Mouse (Mus musculus) hindbrain, embryonic 16.5 days (tissue): Measurements from ENCODE around the gene Tmed5. TPM values are rescaled to one million over a fixed set of nuclear protein-coding genes. Genes with fewer than 3 reads are reported as not detected.

Experiments used
- ATAC-seq: fragments of 200-750 bp; cut with Nextera tagmentation; 2 replicates; pipeline ENCODE4 v1.8.0; 2017; ENCODE audit warnings: moderate TSS enrichment, moderate library complexity
- H3K27ac ChIP-seq: fragments of 300-500 bp; sonication (generic); 2 replicates; pipeline ENCODE4 v1.5.1; 2014; ENCODE audit warnings: low read depth, mild to moderate bottlenecking, control low read depth, low read length, moderate library complexity
- H3K27me3 ChIP-seq: fragments of 300-500 bp; sonication (generic); replicated peaks from 2 replicates; pipeline ENCODE4 v1.6.1; 2014; ENCODE audit warnings: low read length; ENCODE audit not compliant: control insufficient read depth, insufficient read depth
- H3K36me3 ChIP-seq: fragments of 300-500 bp; sonication (generic); 2 replicates; pipeline ENCODE4 v1.6.1; 2014; ENCODE audit warnings: mild to moderate bottlenecking, low read length, moderate library complexity, mixed read lengths; ENCODE audit not compliant: control insufficient read depth, insufficient read depth
- H3K4me1 ChIP-seq: fragments of 300-500 bp; sonication (generic); 2 replicates; pipeline ENCODE4 v1.6.1; 2014; ENCODE audit warnings: low read depth, low read length; ENCODE audit not compliant: control insufficient read depth, insufficient read depth
- H3K4me2 ChIP-seq: fragments of 300-500 bp; sonication (generic); 2 replicates; pipeline ENCODE4 v1.6.1; 2014; ENCODE audit warnings: mild to moderate bottlenecking, low read length, control low read depth, moderate library complexity
- H3K4me3 ChIP-seq: fragments of 300-500 bp; sonication (generic); 2 replicates; pipeline ENCODE4 v1.5.1; 2014; ENCODE audit warnings: mild to moderate bottlenecking, low read length, control low read depth, moderate library complexity
- H3K9ac ChIP-seq: fragments of 300-500 bp; sonication (generic); 2 replicates; pipeline ENCODE4 v1.6.1; 2014; ENCODE audit warnings: low read depth, mild to moderate bottlenecking, control low read depth, low read length, moderate library complexity
- H3K9me3 ChIP-seq: fragments of 300-500 bp; sonication (generic); 2 replicates; pipeline ENCODE4 v1.6.1; 2014; ENCODE audit warnings: mild to moderate bottlenecking, low read length, moderate library complexity; ENCODE audit not compliant: control insufficient read depth
- WGBS: fragments of 180-500 bp; shearing (Covaris S2); extraction: QIAGEN DNeasy Blood & Tissue Kit; methylation state at CpG from one replicate; pipeline ENCODE4 v1.1.7; 2014; 5-methylcytosine and 5-hydroxymethylcytosine counted together
- polyA plus RNA-seq: library from polyadenylated mRNA; unstranded; fragments of >200 nt; fragmentation: Nextera tagmentation; extraction: Ambion mirVana; gene quantifications from 2 replicates; pipeline ENCODE4 v1.2.1, GENCODE M21; 2015

Tmed5 gene
- polyA plus RNA-seq = 25.1 and 30.3 TPM in 2 replicates

GRCm38 (mm10) chr5:108132441-108133243 lies at the start of gene Tmed5, which contains the start of gene Ccdc18:
Tmed5 (minus strand) TSS chr5:108132620.
Ccdc18 (plus strand) TSS chr5:108132875.
- H3K36me3 ChIP-seq = peaks cover 1% of the 10 kb centered on the region; the same call in 1 of the 2 replicates
- H3K27me3 ChIP-seq = no peaks in the 10 kb centered on the region
- peak within 1 kb of the TSS; percentile 84 for H3K27ac ChIP-seq
- peaks cover 11% of the 10 kb centered on the region for H3K4me1 ChIP-seq
- H3K4me2 ChIP-seq = peak within 1 kb of the TSS; percentile 85
- ATAC-seq = peak; percentile 99
- no peaks in the 10 kb centered on the region for H3K9me3 ChIP-seq
- H3K9ac ChIP-seq = peak within 1 kb of the TSS; percentile 74
- under 1% methylated on average over 65 of the region's 65 CpGs for WGBS
- H3K4me3 ChIP-seq = peak within 1 kb of the TSS; percentile 71

DNA sequence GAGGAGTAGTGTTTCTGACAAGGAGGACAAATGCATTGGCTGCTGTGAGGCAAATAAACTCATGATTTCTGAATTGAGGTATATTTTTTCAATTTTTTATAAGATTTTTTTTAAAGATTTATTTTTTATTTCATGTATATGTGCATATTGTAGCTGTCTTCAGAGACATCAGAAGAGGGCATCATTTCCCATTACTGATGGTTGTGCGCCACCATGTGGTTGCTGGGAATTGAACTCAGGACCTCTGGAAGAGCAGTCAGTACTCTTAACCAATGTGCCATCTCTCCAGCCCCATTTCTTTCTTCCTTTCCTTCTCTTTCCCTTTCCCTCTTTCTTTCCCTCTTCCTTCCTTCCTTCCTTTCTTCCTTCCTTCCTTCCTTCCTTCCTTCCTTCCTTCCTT lies 31.3 kb upstream of the Tmed5 start:
- Histone ChIP-seq H3K27ac (no peak overlapping the region), H3K4me1 (no peaks in the 10 kb centered on the region), H3K9me3 (no peaks in the 10 kb centered on the region), H3K36me3 (no peaks in the 10 kb centered on the region), H3K4me3 (no peak overlapping the region), H3K4me2 (no peak overlapping the region), H3K27me3 (no peaks in the 10 kb centered on the region), H3K9ac (no peak overlapping the region)
- 9% methylated on average over 1 of the region's 1 CpGs for WGBS
- ATAC-seq = no peak

DNA sequence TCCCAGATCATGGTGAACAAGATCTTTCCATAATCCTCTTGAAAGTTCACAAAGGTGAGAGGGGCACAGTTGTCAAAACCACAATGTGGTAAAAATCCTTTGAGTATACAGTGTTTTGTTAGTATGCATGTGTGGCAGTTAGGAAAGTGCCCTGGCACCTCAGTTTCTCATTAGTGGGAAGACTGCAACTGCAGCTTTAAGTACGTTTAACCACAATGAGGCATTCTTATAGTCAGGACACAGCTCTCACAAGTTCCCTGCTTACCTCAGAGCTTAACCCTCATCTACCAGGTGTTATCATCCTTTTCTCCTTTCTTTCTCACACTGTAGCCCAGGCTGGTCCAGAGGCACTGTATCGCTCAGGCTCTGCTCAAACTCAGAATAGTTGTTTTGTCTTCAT lies 28.4 kb upstream of the Tmed5 start:
- no peaks in the 10 kb centered on the region for H3K27me3 ChIP-seq
- no peak overlapping the region for H3K27ac ChIP-seq
- ATAC-seq = no peak
- H3K36me3 ChIP-seq = no peaks in the 10 kb centered on the region
- H3K9ac ChIP-seq = no peak overlapping the region
- H3K4me1 ChIP-seq = no peaks in the 10 kb centered on the region
- H3K9me3 ChIP-seq = no peaks in the 10 kb centered on the region
- 88% methylated on average over 2 of the region's 2 CpGs for WGBS
- H3K4me2 ChIP-seq = no peak overlapping the region
- no peak overlapping the region for H3K4me3 ChIP-seq

DNA sequence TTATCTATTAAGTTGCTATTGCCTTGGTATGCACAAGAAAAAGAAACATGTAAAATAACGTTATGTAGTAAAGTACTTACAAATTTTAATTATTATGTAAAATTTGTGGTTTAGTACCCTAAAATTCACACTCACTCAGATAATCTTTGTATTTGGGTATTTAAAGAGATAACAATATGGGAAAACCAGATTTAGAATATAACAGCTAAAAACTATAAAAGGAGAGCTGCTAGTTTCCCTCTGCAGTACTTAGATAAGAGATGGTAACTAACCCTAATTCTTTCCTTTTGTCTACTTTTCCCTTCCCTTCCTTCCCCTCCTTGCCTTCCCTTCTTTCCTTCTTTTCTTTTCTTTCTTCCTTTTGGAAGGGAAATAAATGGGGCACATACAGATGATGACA lies 20.2 kb upstream of the Tmed5 start:
- WGBS = 93% methylated on average over 1 of the region's 1 CpGs
- Histone ChIP-seq H3K9me3 (no peaks in the 10 kb centered on the region), H3K27me3 (no peaks in the 10 kb centered on the region)

GRCm38 (mm10) chr5:108131849-108132440 lies 475 bp downstream of the Tmed5 start:
- Histone ChIP-seq H3K9me3 (no peaks in the 10 kb centered on the region), H3K27me3 (no peaks in the 10 kb centered on the region), H3K4me3 (peak overlapping the region; percentile 71), H3K4me1 (peaks cover 11% of the 10 kb centered on the region), H3K36me3 (peaks cover 2% of the 10 kb centered on the region; the same call in 1 of the 2 replicates), H3K4me2 (peak overlapping the region; percentile 85), H3K9ac (peak overlapping the region; percentile 74), H3K27ac (peak overlapping the region; percentile 84)
- ATAC-seq = peak; percentile 7
- WGBS = under 1% methylated on average over 32 of the region's 32 CpGs

More for the DNA sequence above, 20.2 kb upstream of the Tmed5 start:
- no peak overlapping the region for H3K4me2 ChIP-seq
- no peaks in the 10 kb centered on the region for H3K4me1 ChIP-seq
- ATAC-seq = no peak
- H3K4me3 ChIP-seq = no peak overlapping the region
- no peak overlapping the region for H3K9ac ChIP-seq
- no peaks in the 10 kb centered on the region for H3K36me3 ChIP-seq
- no peak overlapping the region for H3K27ac ChIP-seq

DNA sequence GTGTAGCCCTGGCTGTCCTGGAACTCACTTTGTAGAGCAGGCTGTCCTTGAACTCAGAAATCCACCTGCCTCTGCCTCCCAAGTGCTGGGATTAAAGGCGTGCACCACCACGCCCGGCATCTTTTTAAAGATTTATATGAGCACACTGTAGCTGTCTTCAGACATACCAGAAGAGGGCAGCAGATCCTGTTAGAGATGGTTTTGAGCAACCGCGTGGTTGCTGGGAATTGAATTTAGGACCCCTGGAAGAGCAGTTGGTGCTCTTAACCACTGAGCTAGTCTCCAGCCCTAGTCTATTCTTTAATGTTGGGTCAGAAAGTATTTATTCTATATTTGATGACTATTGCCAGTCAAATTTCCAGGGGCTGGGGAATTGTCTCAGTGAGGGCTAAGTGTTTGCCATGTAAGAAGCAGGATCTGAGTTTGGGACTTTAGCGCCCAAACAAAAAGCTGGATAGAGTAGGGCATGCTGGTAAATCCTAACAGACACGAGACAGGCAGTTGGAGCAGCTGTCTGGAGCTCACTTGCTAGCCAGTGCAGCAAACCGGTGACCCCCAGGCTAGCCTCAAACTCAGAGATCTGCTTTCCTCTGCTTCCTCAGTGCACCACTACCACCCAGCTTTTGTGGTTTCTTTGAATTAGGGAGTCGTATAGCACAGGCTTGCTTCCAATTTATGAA lies 12.1 kb downstream of the Tmed5 start:
- Histone ChIP-seq H3K9ac (no peak overlapping the region), H3K36me3 (0 out of 2 replicates have a peak, but pooled peaks cover 4% of the 10 kb centered on the region), H3K27me3 (no peaks in the 10 kb centered on the region), H3K4me1 (no peaks in the 10 kb centered on the region), H3K4me2 (no peak overlapping the region), H3K9me3 (no peaks in the 10 kb centered on the region), H3K4me3 (no peak overlapping the region), H3K27ac (no peak overlapping the region)
- WGBS = 85% methylated on average over 9 of the region's 9 CpGs
- no peak for ATAC-seq

DNA sequence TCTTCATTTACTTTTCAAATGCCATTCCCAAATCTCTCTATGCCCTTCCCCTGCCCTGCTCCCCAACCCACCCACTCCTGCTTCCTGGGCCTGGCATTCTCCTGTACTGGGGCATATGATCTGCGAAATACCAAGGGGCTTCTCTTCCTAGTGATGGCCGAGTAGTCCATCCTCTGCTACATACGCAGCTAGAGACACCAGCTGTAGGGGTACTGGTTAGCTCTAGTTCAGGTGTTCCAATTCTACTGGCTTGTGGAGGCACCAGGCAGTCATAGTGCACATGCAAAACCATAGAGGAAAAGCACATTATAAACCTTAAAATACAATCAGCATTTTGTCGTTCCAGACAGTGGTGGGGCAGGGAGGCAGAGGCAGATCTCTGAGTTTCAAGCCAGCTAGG lies 14.7 kb downstream of the Tmed5 start:
- Histone ChIP-seq H3K36me3 (0 out of 2 replicates have a peak, but pooled peaks cover 4% of the 10 kb centered on the region), H3K4me3 (no peak overlapping the region), H3K27me3 (no peaks in the 10 kb centered on the region), H3K9me3 (no peaks in the 10 kb centered on the region), H3K4me2 (no peak overlapping the region), H3K4me1 (no peaks in the 10 kb centered on the region), H3K27ac (no peak overlapping the region), H3K9ac (no peak overlapping the region)
- 94% methylated on average over 4 of the region's 4 CpGs for WGBS
- no peak for ATAC-seq

GRCm38 (mm10) chr5:108109346-108109745 lies 23.1 kb downstream of the Tmed5 start:
- ATAC-seq = no peak
- peaks cover 7% of the 10 kb centered on the region for H3K36me3 ChIP-seq
- no peak overlapping the region for H3K9ac ChIP-seq
- no peaks in the 10 kb centered on the region for H3K27me3 ChIP-seq
- H3K4me1 ChIP-seq = no peaks in the 10 kb centered on the region
- no peaks in the 10 kb centered on the region for H3K9me3 ChIP-seq
- no peak overlapping the region for H3K27ac ChIP-seq
- 93% methylated on average over 7 of the region's 7 CpGs for WGBS
- H3K4me2 ChIP-seq = no peak overlapping the region
- H3K4me3 ChIP-seq = no peak overlapping the region

DNA sequence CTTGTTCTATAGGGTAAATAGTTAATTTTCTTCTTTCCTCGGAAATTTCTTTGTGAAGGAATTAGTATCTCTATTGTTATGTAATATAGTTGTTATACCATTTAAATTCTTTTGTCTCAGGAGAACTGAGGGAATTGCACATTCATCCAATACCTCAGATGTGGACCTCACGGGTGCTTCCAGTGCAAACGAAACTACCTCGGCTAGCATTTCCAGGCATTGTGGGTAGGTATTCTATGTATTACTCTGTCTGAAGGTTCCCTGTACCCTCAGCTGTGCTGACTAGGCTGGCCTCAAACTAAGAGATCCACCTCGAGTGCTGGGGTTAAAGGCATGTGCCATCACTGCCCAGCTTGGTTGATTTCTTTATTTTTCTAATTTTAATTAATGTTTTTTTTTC lies 28.1 kb downstream of the Tmed5 start:
- Histone ChIP-seq H3K9me3 (no peaks in the 10 kb centered on the region), H3K27me3 (no peaks in the 10 kb centered on the region), H3K9ac (no peak overlapping the region), H3K4me3 (no peak overlapping the region), H3K4me1 (no peaks in the 10 kb centered on the region), H3K27ac (no peak overlapping the region), H3K4me2 (no peak overlapping the region), H3K36me3 (peaks cover 16% of the 10 kb centered on the region)
- WGBS = 86% methylated on average over 5 of the region's 5 CpGs
- no peak for ATAC-seq
